Mouse (Mus musculus) CH12.LX (cell line): ENCODE data around the gene Ccdc88b. TPM values are rescaled to one million over a fixed set of nuclear protein-coding genes. Genes with fewer than 3 reads are reported as not detected.
A peak's percentile ranks its signal among the peaks of the same experiment; 100 is the strongest.

Source experiments
- DNase-seq: peaks from one replicate; pipeline ENCODE4 v3.0.0-alpha.2; 2013; ENCODE audit errors: extremely low read depth
- H3K27ac ChIP-seq: 2 replicates; pipeline ENCODE4 v1.5.1; 2012; ENCODE audit warnings: low read depth, mild to moderate bottlenecking, control low read depth, moderate library complexity; ENCODE audit not compliant: insufficient read depth
- H3K27me3 ChIP-seq: replicated peaks from 2 replicates; pipeline ENCODE3; 2012; ENCODE audit warnings: inconsistent platforms
- H3K36me3 ChIP-seq, 2 experiments: replicated peaks in 1 of 2; 2 replicates each; pipeline versions ENCODE3 to v1.6.1; 2012; ENCODE audit warnings: inconsistent platforms in 1 of 2, low read length in 1 of 2, mild to moderate bottlenecking in 1 of 2, mixed read lengths in 1 of 2, moderate library complexity in 1 of 2; ENCODE audit not compliant: control insufficient read depth in 1 of 2, insufficient read depth in 1 of 2
- H3K4me1 ChIP-seq, 2 experiments: 2 replicates each; pipeline ENCODE4 v1.6.1; 2012; ENCODE audit warnings: inconsistent platforms in 1 of 2, moderate library complexity in 1 of 2; ENCODE audit not compliant: insufficient read depth in 2 of 2, control insufficient read depth in 1 of 2
- H3K4me2 ChIP-seq: 2 replicates; pipeline ENCODE4 v1.6.1; 2012; ENCODE audit warnings: low read depth, mild to moderate bottlenecking, control low read depth; ENCODE audit not compliant: poor library complexity, insufficient read depth, severe bottlenecking
- H3K4me3 ChIP-seq, 3 experiments: fragments of 150-350 bp in 1 of 3; sonication (generic) in 1 of 3; replicated peaks in 1 of 3; 2 replicates each; pipeline versions ENCODE3 to v1.5.1; 2011 to 2012; ENCODE audit warnings: low read depth in 2 of 3, low read length in 2 of 3, mild to moderate bottlenecking in 2 of 3, moderate library complexity in 2 of 3, control low read depth in 1 of 3, improper control_type of control experiment in 1 of 3, inconsistent platforms in 1 of 3, mixed read lengths in 1 of 3; ENCODE audit not compliant: poor library complexity in 1 of 3
- H3K79me2 ChIP-seq: replicated peaks from 2 replicates; pipeline ENCODE4 v1.6.1; 2012; ENCODE audit warnings: mild to moderate bottlenecking, moderate library complexity; ENCODE audit not compliant: control insufficient read depth, poor library complexity, insufficient read depth, severe bottlenecking; ENCODE audit errors: extremely low read depth
- H3K9ac ChIP-seq: 2 replicates; pipeline ENCODE4 v1.6.1; 2012; ENCODE audit warnings: low read depth, mild to moderate bottlenecking, control low read depth, moderate library complexity; ENCODE audit not compliant: insufficient read depth
- H3K9me3 ChIP-seq: replicated peaks from 2 replicates; pipeline ENCODE3; 2012; ENCODE audit warnings: low read length, inconsistent platforms, mixed read lengths
- CHD2 ChIP-seq: IDR thresholded peaks from 2 replicates; pipeline ENCODE4 v1.6.1; 2011; ENCODE audit warnings: low read length, improper control_type of control experiment
- CTCF ChIP-seq, 2 experiments: IDR thresholded peaks in 1 of 2; conservative IDR thresholded peaks in 1 of 2; 2 replicates each; pipeline ENCODE4 v1.5.1; 2011 to 2012; ENCODE audit warnings: low read depth in 2 of 2, low read length in 2 of 2, improper control_type of control experiment in 1 of 2, inconsistent platforms in 1 of 2, mild to moderate bottlenecking in 1 of 2, moderate library complexity in 1 of 2
- E2F4 ChIP-seq: IDR thresholded peaks from 2 replicates; pipeline ENCODE4 v1.6.1; 2011; ENCODE audit warnings: low read depth, low read length, improper control_type of control experiment; ENCODE audit not compliant: insufficient replicate concordance
- EP300 ChIP-seq: IDR thresholded peaks from 2 replicates; pipeline ENCODE4 v1.6.1; 2011; ENCODE audit warnings: low read length, improper control_type of control experiment
- GABPA ChIP-seq: IDR thresholded peaks from 2 replicates; pipeline ENCODE4 v1.6.1; 2012; ENCODE audit warnings: low read depth, low read length, improper control_type of control experiment, inconsistent platforms; ENCODE audit not compliant: insufficient replicate concordance
- HCFC1 ChIP-seq: IDR thresholded peaks from 2 replicates; pipeline ENCODE4 v1.6.1; 2012; ENCODE audit warnings: low read depth, mild to moderate bottlenecking, inconsistent platforms, low read length, improper control_type of control experiment
- IRF4 ChIP-seq: IDR thresholded peaks from 2 replicates; pipeline ENCODE4 v1.6.1; 2014; ENCODE audit warnings: low read depth, mild to moderate bottlenecking, inconsistent platforms, low read length, improper control_type of control experiment
- JUN ChIP-seq: IDR thresholded peaks from 2 replicates; pipeline ENCODE4 v1.6.1; 2011; ENCODE audit warnings: low read depth, mild to moderate bottlenecking, low read length, improper control_type of control experiment, moderate library complexity; ENCODE audit not compliant: insufficient read depth
- KAT2A ChIP-seq: IDR thresholded peaks from 2 replicates; pipeline ENCODE4 v1.6.1; 2012; ENCODE audit warnings: low read length, improper control_type of control experiment, inconsistent platforms; ENCODE audit not compliant: insufficient replicate concordance
- MAFK ChIP-seq: IDR thresholded peaks from 2 replicates; pipeline ENCODE4 v1.6.1; 2011; ENCODE audit warnings: low read length, improper control_type of control experiment; ENCODE audit not compliant: insufficient replicate concordance
- MXI1 ChIP-seq: IDR thresholded peaks from 2 replicates; pipeline ENCODE4 v1.6.1; 2011; ENCODE audit warnings: mild to moderate bottlenecking, low read depth, low read length, improper control_type of control experiment
- MYC ChIP-seq: IDR thresholded peaks from 2 replicates; pipeline ENCODE4 v1.6.1; 2011; ENCODE audit warnings: low read depth, mild to moderate bottlenecking, improper control_type of control experiment, low read length
- NELFE ChIP-seq: IDR thresholded peaks from 2 replicates; pipeline ENCODE4 v1.6.1; 2011; ENCODE audit warnings: low read depth, low read length, improper control_type of control experiment
- PAX5 ChIP-seq: IDR thresholded peaks from 2 replicates; pipeline ENCODE4 v1.6.1; 2012; ENCODE audit warnings: low read length, inconsistent platforms, mixed read lengths
- POLR2A ChIP-seq: IDR thresholded peaks from 2 replicates; pipeline ENCODE4 v1.6.1; 2011; ENCODE audit warnings: low read depth, mild to moderate bottlenecking, improper control_type of control experiment, low read length
- POLR2AphosphoS2 ChIP-seq: IDR thresholded peaks from 2 replicates; pipeline ENCODE4 v1.6.1; 2011; ENCODE audit warnings: low read depth, low read length, improper control_type of control experiment
- RAD21 ChIP-seq: IDR thresholded peaks from 2 replicates; pipeline ENCODE4 v1.6.1; 2011; ENCODE audit warnings: low read depth, mild to moderate bottlenecking, low read length, improper control_type of control experiment, moderate library complexity
- RCOR1 ChIP-seq: conservative IDR thresholded peaks from 2 replicates; pipeline ENCODE4 v1.6.1; 2012; ENCODE audit warnings: low read depth, mild to moderate bottlenecking, inconsistent platforms, low read length, improper control_type of control experiment
- TBP ChIP-seq: conservative IDR thresholded peaks from 2 replicates; pipeline ENCODE4 v1.6.1; 2011; ENCODE audit warnings: low read depth, low read length, improper control_type of control experiment
- UBTF ChIP-seq: IDR thresholded peaks from 2 replicates; pipeline ENCODE4 v1.6.1; 2012; ENCODE audit warnings: low read depth, mild to moderate bottlenecking, inconsistent platforms, low read length, improper control_type of control experiment, moderate library complexity
- USF1 ChIP-seq: IDR thresholded peaks from 2 replicates; pipeline ENCODE4 v1.6.1; 2014; ENCODE audit warnings: low read depth, mild to moderate bottlenecking, inconsistent platforms, low read length, improper control_type of control experiment
- USF2 ChIP-seq: conservative IDR thresholded peaks from 2 replicates; pipeline ENCODE4 v1.6.1; 2011; ENCODE audit warnings: low read depth, low read length, improper control_type of control experiment
- ZKSCAN1 ChIP-seq: IDR thresholded peaks from 2 replicates; pipeline ENCODE4 v1.6.1; 2012; ENCODE audit warnings: low read depth, inconsistent platforms, low read length, improper control_type of control experiment, borderline replicate concordance
- dilution Hi-C: fragments of 300-500 bp; cut with MboI; formaldehyde crosslinking; loops from 2 replicates; pipeline ENCODE4 v1.14.3; 2020; ENCODE audit warnings: low sequenced_read_pairs; ENCODE audit not compliant: extremely low pct_unique_long_range_greater_than_20kb, extremely low pct_ligation_motif_present
- in situ Hi-C: fragments of 300-500 bp; cut with MboI; formaldehyde crosslinking; loops from 3 replicates; pipeline ENCODE4 v1.14.3; 2019; ENCODE audit warnings: low sequenced_read_pairs, low pct_ligation_motif_present, low pct_unique_long_range_greater_than_20kb, mixed read lengths
- polyA plus RNA-seq: library from polyadenylated mRNA; unstranded; fragments of >175 nt; gene quantifications from 2 replicates; pipeline ENCODE4 v1.2.1, GENCODE M21; 2012; ENCODE audit warnings: low read depth; ENCODE audit not compliant: insufficient read length
- total RNA-seq, 2 experiments: library from RNA; depleted of rRNA; stranded (reverse); fragments of 300-350 nt in 1 of 2; fragments of >200 nt in 1 of 2; gene quantifications; 2 replicates each; pipeline ENCODE4 v1.2.3; 2012 to 2014

Ccdc88b gene
- total and polyA plus RNA-seq, 3 experiments: 20.5 to 76.4 (median 53.0) TPM

- no peaks in the 10 kb centered on the region for H3K27me3 ChIP-seq
- no peak overlapping the region for H3K27ac ChIP-seq
- no peak for DNase-seq
- TF ChIP-seq GABPA (no peak), E2F4 (no peak), TBP (no peak), RCOR1 (no peak), USF2 (no peak), KAT2A (0 out of 2 replicates have a peak, but pooled peaks have one; percentile 21), ZKSCAN1 (no peak), HCFC1 (peak; percentile 73), MYC (no peak)
- no peak overlapping the region for H3K4me2 ChIP-seq
- dilution Hi-C loops: no loop called here
- no peak overlapping the region for H3K4me3 ChIP-seq
- in situ Hi-C loops: no loop called here
- peaks cover 16 to 39% of the 10 kb centered on the region in 2 experiments for H3K4me1 ChIP-seq
- peaks cover 10% of the 10 kb centered on the region; the same call in 1 of the 2 replicates for H3K79me2 ChIP-seq
- H3K36me3 ChIP-seq: peaks cover 94 to 97% of the 10 kb centered on the region in 2 experiments
- H3K9ac ChIP-seq: no peak overlapping the region
- H3K9me3 ChIP-seq: no peaks in the 10 kb centered on the region
These were observed 6.5 kb downstream of the Ccdc88b start for GRCm38 (mm10) chr19:6851497-6851896.

- no peak overlapping the region for H3K4me3 ChIP-seq
- H3K27me3 ChIP-seq: no peaks in the 10 kb centered on the region
These were observed 8.4 kb downstream of the Ccdc88b start for GRCm38 (mm10) chr19:6849506-6850068.

More at GRCm38 (mm10) chr19:6849506-6850068, 8.4 kb downstream of the Ccdc88b start:
- Histone ChIP-seq H3K36me3 (peaks cover 92 to 100% of the 10 kb centered on the region in 2 experiments), H3K9me3 (no peaks in the 10 kb centered on the region), H3K4me2 (no peak overlapping the region), H3K27ac (no peak overlapping the region), H3K9ac (no peak overlapping the region), H3K4me1 (peaks cover 4 to 43% of the 10 kb centered on the region in 2 experiments; a peak in 3 of 4 replicates), H3K79me2 (no peaks in the 10 kb centered on the region)
- no peak for DNase-seq
- TF ChIP-seq IRF4: no peak
- no peak for TF ChIP-seq NELFE
- TF ChIP-seq POLR2AphosphoS2: no peak
- no peak for TF ChIP-seq MXI1
- no peak for TF ChIP-seq CHD2
- TF ChIP-seq MAFK: no peak
- no peak for TF ChIP-seq E2F4
- no peak for TF ChIP-seq PAX5
- TF ChIP-seq MYC: no peak
- no peak for TF ChIP-seq JUN
- TF ChIP-seq CTCF (conservative IDR thresholded peaks at IDR 0.05 in 1 of 2, IDR thresholded peaks at IDR 0.05 in 1 of 2; ENCODE audit: low read depth in 2 of 2, low read length in 2 of 2): no peak
- no peak for TF ChIP-seq EP300
- TF ChIP-seq POLR2A: no peak
- TF ChIP-seq USF1: no peak
- TF ChIP-seq RAD21: no peak
- TF ChIP-seq UBTF: no peak
- in situ Hi-C loops: no loop called here
- dilution Hi-C loops: no loop called here
